Mouse (Mus musculus) liver, embryonic 14.5 days (tissue): ENCODE results near the gene Pradc1.

Experiments used
- CTCF ChIP-seq: IDR thresholded peaks from 2 replicates; pipeline ENCODE4 v1.5.1; 2016; ENCODE audit warnings: antibody characterized with exemption, low read depth, control low read depth
- EP300 ChIP-seq: IDR thresholded peaks from 2 replicates; pipeline ENCODE4 v1.6.1; 2016; ENCODE audit warnings: antibody characterized with exemption, low read depth

- TF ChIP-seq EP300 (no peak), CTCF (no peak)
Observed at GRCm38 (mm10) chr6:85479979-85480378, 28.2 kb upstream of the Pradc1 start.
